Mouse (Mus musculus) neutrophil, adult 5-6 weeks (primary cell): ENCODE measurements at regions not wholly inside any gene's neighbourhood (a gene's known extent, or its start where the extent isn't known, plus 50 kb on each side); places are given as distances from the start of the nearest gene placed in this dataset.
A peak's percentile ranks its signal among the peaks of the same experiment; 100 is the strongest.
"Not testable (repeated sequence)": the region's sequence is repeated elsewhere in the genome, so short reads cannot be mapped to it uniquely, and the experiment has no call there.

ENCODE experiments used
- ATAC-seq: fragments of 151-379, 151-347 bp; 2 replicates; pipeline ENCODE4 v1.8.0; 2017; ENCODE audit warnings: mild to moderate bottlenecking, moderate TSS enrichment; ENCODE audit not compliant: insufficient number of reproducible peaks, poor library complexity, low FRiP score, severe bottlenecking; ENCODE audit errors: extremely low read depth

DNA sequence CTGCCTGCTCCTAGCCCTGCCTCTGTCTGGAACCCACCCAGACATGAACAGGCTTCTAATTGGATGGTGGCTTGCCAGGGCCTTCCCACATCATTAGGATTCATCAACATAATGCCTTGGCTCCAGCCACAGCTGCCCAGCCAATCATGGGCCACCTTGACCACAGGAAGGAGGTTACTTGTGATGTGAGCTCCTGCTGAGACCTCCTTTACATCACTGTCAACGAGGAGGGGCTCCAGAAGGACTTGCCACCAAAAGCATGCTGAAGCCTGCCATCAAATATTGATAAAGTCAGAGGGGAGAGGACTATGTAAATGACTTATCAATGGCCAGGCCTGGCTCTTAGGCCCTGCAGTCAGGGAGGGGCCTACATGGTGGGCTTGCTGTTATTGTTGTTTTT, 175.6 kb downstream of the Map1s start:
- not testable (repeated sequence) for ATAC-seq

DNA sequence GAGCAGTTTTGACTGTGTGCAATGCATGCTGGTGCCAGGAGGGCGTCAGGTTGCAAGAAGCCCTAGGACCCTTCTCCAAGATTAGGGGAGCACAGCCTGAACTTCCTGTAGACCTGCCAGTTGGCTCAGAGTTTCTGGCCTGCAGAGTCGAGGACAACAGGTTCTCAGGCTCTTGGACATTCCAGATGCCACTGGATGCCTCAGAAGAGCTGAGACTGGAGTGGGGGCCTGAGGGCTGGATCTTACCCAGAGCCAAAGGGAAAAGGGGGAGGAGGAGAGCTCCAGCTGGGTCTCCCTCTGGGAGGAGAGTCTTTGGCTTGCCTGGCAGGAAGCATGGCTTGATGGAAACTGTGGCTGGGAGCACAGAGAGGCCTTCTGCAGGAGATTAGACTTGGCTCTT, 145.4 kb upstream of the Myo9b start:
- ATAC-seq = not testable (repeated sequence)

DNA sequence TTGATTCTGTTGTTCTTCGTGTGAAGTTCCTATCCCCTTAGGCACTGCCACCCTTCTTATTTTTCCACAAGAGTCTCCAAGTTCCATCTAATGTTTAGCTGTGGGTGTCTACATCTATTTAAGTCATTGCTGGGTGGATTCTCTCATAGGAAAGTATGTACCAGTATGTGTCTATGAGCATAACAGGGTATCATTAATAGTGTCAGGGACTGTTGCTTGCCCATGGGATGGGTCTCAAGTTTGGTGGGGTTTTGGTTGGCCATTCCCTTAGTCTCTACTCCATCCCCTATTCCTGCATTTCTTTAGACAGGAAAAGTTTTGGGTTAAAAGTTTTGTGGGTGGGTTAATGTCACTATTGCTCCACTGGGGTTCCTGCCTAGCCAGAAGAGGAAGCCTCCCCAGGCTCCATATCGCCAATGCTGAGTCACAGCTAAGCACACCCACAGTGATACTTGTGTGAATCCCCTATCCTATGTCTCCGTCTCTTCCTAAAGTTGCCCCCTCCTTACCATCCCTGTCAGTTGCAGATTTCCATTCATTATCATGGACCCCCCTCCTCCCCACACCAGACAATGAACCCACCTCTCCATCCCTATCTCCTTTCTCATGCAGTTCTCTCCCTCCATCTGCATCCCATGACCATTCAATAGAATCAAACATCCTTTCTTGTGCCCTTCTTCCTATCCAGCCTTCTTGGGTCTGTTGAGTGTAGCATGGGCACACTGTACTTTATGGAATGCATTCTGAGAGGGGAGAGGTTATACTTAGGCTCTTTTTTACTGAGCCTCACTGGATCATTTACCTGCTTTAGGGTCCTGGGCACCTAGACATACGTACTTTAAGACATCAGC, 141.9 kb upstream of the Myo9b start:
- ATAC-seq = peak; percentile 33; the same call in 1 of the 2 replicates

DNA sequence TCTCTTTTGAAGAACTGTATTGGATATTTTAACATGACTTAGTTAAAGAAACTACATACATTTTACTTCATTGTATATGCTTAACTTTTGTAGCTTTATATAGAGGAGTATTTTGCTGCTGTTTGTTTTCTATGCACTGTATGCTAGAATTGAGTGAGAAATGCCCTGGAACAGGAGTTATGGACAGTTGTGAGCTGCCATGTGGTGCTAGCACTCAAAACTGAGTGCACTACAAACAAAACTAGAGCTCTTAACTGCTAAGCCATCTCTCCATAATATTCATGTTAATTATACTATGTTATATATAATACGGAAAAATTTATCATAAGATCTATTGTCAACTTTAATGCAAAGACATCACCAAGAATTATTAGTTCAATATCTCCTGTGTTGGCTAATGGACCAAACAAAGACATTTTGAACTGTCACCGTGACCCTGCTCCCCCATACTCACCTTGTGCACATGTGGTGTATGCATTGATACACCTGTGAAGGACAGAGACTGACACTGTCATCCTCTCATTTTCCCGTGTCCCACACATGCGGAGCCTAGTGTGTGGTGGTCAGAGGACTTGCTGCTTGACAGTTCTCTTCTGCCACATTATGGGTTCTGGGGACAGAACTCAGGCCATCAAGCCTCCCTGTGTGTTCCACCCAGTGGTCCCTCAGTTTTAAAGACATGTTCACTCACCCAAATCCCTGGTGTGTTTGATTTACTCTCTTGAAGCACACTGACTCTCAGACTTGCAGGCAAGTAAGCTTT, 141.0 kb upstream of the Myo9b start:
- ATAC-seq = peak; percentile 53; the same call in 1 of the 2 replicates

DNA sequence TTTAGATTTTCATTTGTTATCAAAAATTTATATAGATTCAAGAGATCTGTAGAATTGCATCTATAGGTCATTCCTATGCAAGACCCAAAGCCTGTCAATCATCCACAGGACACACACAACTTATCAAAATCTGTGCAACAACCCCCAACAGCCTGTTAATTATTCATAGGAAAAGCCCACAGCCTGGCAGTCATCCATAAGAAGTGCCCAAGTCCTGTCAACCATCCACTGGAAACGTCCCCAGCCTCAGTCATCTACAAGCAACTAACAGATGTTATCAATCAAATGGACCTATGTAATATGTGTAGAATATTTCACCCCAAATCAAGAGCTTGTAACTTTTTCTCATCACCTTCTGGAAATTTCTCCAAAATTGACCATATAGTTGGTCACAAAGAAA, 139.6 kb upstream of the Myo9b start:
- not testable (repeated sequence) for ATAC-seq

DNA sequence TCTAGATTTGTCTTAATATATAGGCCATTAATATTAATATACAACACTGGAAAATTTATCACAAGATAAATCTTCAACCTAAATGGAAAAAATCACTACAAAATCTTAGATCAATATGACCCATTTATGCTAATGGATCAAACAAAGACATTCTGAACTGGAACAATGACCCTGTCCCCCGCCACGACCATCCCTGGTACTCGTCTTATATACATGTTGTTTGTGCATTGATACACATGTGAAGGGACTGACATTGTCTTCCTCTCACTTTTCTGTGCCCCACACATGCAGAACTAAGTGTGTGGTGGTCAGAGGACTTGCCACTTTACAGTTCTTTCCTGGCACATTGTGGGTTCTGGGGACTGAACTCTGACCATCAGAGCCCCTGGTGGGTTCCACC, 135.4 kb upstream of the Myo9b start:
- ATAC-seq = not testable (repeated sequence)

DNA sequence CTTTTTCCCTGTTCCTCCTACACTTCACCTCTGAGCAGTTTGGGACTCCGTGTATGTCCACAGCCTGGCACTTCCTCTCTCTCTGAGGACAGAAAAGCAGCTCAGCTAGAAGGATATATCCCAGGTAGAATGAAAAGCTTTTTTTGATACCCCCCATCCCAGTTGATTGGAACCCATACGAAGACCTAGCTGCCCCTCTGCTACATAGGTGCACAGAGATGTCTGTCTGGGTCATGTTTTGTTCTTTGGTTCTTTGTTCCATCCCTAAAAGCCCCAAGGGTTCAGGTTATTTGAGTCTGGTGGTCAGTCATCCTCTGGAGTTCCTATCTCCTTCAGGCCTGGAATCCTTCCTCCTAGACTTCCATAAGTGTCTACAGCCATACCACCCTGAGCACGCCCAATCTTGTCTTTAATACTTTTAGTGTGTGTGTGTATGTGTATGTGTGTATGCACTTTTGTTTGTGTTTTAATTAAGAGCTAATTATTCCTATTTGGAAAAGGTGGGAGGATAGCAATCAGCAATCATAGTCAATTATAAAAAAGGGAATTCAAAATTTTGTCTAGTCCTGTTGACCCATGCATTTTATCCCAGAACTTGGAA, 130.0 kb upstream of the Myo9b start:
- ATAC-seq = 0 out of 2 replicates have a peak, but pooled peaks have one; percentile 19

DNA sequence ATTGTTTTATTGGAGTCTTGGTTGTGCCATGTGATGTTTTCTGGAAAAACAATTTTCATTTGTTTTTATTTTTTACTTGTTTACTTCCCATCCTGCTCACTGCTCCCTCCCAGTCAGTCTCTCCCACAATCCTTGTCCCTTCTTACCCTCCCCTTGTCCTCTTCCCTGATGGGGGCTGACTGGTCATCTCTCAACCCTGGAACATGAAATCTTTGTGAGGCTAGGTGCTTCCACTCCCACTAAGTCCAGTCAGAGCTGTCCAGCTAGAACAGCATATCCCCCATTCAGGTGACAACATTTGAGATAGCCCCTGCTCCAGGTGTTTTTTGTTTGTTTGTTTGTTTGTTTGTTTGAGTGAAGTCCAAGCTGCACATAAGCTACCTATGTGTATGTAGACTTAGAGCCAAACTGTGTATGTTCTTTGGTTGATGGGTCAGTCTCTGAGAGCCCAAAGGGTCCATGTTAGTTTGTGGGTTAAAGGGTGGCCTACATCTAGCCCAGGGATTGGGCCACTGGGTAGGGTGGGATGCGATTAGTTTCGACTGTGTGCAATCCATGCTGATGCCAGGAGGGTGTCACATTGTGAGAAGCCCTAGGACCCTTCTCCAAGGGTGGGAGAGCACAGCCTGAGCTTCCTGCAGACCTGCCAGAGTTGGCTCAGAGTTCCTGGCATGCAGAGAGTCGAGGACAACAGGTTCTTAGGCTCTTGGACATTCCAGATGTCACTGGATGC, 100.9 kb upstream of the Myo9b start:
- ATAC-seq = not testable (repeated sequence)

DNA sequence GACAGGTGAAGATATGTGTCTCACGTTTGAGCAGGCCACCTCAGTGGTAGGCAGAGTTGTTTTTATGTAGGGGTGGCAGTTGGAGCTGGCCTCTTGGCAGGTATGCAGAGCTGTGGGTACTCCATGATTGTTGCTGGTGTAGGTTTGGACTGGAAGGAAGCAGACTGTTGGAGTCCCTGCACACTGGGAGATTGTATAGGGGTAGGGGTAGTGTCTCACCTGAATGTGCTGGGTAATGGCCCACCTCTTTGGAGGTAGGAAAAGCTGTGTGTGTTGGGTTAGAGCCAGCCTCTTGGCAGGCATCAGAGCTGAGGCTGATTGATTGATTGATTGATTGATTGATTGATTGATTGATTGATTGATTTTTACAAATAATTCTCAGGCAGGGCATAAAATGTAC, 79.6 kb upstream of the Myo9b start:
- ATAC-seq = not testable (repeated sequence)

DNA sequence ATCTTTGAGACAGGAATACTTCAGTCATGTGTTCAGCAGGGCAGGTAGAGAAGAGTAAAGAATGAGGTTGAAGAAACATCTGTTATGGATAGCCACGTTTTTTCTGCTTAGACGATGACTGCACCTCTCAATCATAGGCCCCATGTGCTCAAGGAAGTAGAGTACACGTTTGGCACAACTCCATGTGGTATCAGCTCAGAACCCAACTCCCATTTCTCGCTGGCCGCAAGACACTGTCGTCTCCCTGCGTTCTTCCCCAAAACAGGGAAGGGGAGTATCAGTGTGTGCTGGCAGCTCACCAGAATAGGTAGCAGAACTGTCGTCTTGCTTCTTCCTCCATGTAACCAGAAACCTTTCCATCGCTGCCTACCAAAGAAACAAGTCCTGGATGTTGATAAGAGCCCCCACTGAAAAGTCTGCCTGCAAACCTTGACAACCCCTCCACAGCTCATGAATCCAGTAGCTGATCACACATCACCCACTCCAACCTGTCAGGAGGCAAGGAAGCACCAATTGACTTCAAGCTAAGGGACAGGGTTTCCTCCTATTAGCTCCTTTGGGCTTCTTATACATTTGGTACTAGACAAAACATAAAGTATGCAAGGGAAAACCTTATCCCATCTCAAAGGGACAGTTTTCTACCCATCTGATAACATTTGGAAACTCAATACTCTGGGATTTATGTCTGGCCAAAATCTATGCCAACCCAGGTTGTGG, 77.3 kb upstream of the Myo9b start:
- peak; percentile 20; the same call in 1 of the 2 replicates for ATAC-seq
